Mouse (Mus musculus) intestine, embryonic 16.5 days (tissue): Measurements from ENCODE around the gene Lypd3. TPM values are rescaled to one million over a fixed set of nuclear protein-coding genes. Genes with fewer than 3 reads are reported as not detected.
"Not testable (repeated sequence)": the region's sequence is repeated elsewhere in the genome, so short reads cannot be mapped to it uniquely, and the experiment has no call there.

Experiments
- ATAC-seq: fragments of 200-750 bp; cut with Nextera tagmentation; 2 replicates; pipeline ENCODE4 v1.8.0; 2017; ENCODE audit warnings: moderate TSS enrichment, moderate library complexity
- H3K27ac ChIP-seq: fragments of 300-500 bp; sonication (generic); 2 replicates; pipeline ENCODE4 v1.5.1; 2014; ENCODE audit warnings: mild to moderate bottlenecking, low read length
- H3K27me3 ChIP-seq: fragments of 300-500 bp; sonication (generic); replicated peaks from 2 replicates; pipeline ENCODE4 v1.6.1; 2014; ENCODE audit warnings: low read length, control low read depth, mixed read lengths; ENCODE audit not compliant: control insufficient read depth, insufficient read depth
- H3K36me3 ChIP-seq: fragments of 300-500 bp; sonication (generic); 2 replicates; pipeline ENCODE4 v1.6.1; 2014; ENCODE audit warnings: low read length, control low read depth; ENCODE audit not compliant: control insufficient read depth, insufficient read depth
- H3K4me1 ChIP-seq: fragments of 300-500 bp; sonication (generic); 2 replicates; pipeline ENCODE4 v1.6.1; 2014; ENCODE audit warnings: low read length, control low read depth, mixed read lengths; ENCODE audit not compliant: control insufficient read depth, insufficient read depth
- H3K4me2 ChIP-seq: fragments of 300-500 bp; sonication (generic); 2 replicates; pipeline ENCODE4 v1.6.1; 2014; ENCODE audit warnings: low read depth, low read length, control low read depth
- H3K4me3 ChIP-seq: fragments of 300-500 bp; sonication (generic); 2 replicates; pipeline ENCODE4 v1.5.1; 2014; ENCODE audit warnings: mild to moderate bottlenecking, low read length
- H3K9ac ChIP-seq: fragments of 300-500 bp; sonication (generic); 2 replicates; pipeline ENCODE4 v1.6.1; 2014; ENCODE audit warnings: low read depth, low read length
- H3K9me3 ChIP-seq: fragments of 300-500 bp; sonication (generic); 2 replicates; pipeline ENCODE4 v1.6.1; 2016; ENCODE audit warnings: low read length, control low read depth; ENCODE audit not compliant: control insufficient read depth
- WGBS: fragments of 180-500 bp; shearing (Covaris S2); extraction: QIAGEN DNeasy Blood & Tissue Kit; methylation state at CpG from one replicate; pipeline ENCODE4 v1.1.7; 2014; 5-methylcytosine and 5-hydroxymethylcytosine counted together
- polyA plus RNA-seq: library from polyadenylated mRNA; unstranded; fragments of >200 nt; fragmentation: Nextera tagmentation; extraction: Ambion mirVana; gene quantifications from 2 replicates; pipeline ENCODE4 v1.2.1, GENCODE M21; 2015

Lypd3 gene
- polyA plus RNA-seq, 1 experiment from 2014 or later = 0.49 TPM

GRCm38 (mm10) chr7:24610879-24611494 is 25.4 kb upstream of the Lypd3 start:
- peaks cover 7% of the 10 kb centered on the region; the same call in 1 of the 2 replicates for H3K27me3 ChIP-seq
- under 1% methylated on average over 36 of the region's 36 CpGs for WGBS
- H3K27ac ChIP-seq = peak overlapping the region; percentile 89
- no peaks in the 10 kb centered on the region for H3K9me3 ChIP-seq
- peak overlapping the region; percentile 78 for H3K4me2 ChIP-seq
- H3K9ac ChIP-seq = peak overlapping the region; percentile 75
- peak overlapping the region; percentile 66 for H3K4me3 ChIP-seq
- peak; percentile 76 for ATAC-seq
- no peaks in the 10 kb centered on the region for H3K36me3 ChIP-seq
- peaks cover 23% of the 10 kb centered on the region for H3K4me1 ChIP-seq

- Histone ChIP-seq H3K9ac (peak overlapping the region; percentile 75), H3K27ac (no peak overlapping the region; the same call in 1 of the 2 replicates)
- ATAC-seq = no peak
Measured at GRCm38 (mm10) chr7:24611709-24612108, 24.6 kb upstream of the Lypd3 start.

GRCm38 (mm10) chr7:24612308-24612910 is 23.9 kb upstream of the Lypd3 start:
- 11% methylated on average over 27 of the region's 27 CpGs for WGBS

More at GRCm38 (mm10) chr7:24611709-24612108, 24.6 kb upstream of the Lypd3 start:
- WGBS = 16% methylated on average over 7 of the region's 7 CpGs
- H3K4me2 ChIP-seq = peak overlapping the region; percentile 78
- peaks cover 7% of the 10 kb centered on the region; the same call in 1 of the 2 replicates for H3K27me3 ChIP-seq
- peak overlapping the region; percentile 66 for H3K4me3 ChIP-seq
- H3K9me3 ChIP-seq = no peaks in the 10 kb centered on the region
- H3K36me3 ChIP-seq = no peaks in the 10 kb centered on the region
- peaks cover 23% of the 10 kb centered on the region for H3K4me1 ChIP-seq

GRCm38 (mm10) chr7:24614816-24615215 is 21.5 kb upstream of the Lypd3 start:
- WGBS = 70% methylated on average over 13 of the region's 13 CpGs
- no peak for ATAC-seq
- Histone ChIP-seq H3K4me2 (no peak overlapping the region), H3K27ac (no peak overlapping the region), H3K36me3 (0 out of 2 replicates have a peak, but pooled peaks cover 5% of the 10 kb centered on the region), H3K27me3 (peaks cover 7% of the 10 kb centered on the region; the same call in 1 of the 2 replicates), H3K4me1 (peaks cover 19% of the 10 kb centered on the region), H3K9me3 (no peaks in the 10 kb centered on the region), H3K9ac (no peak overlapping the region), H3K4me3 (no peak overlapping the region)

More at GRCm38 (mm10) chr7:24612308-24612910, 23.9 kb upstream of the Lypd3 start:
- peak overlapping the region; percentile 48 for H3K9ac ChIP-seq
- H3K27ac ChIP-seq = no peak overlapping the region
- peaks cover 7% of the 10 kb centered on the region; the same call in 1 of the 2 replicates for H3K27me3 ChIP-seq
- H3K9me3 ChIP-seq = no peaks in the 10 kb centered on the region
- H3K4me2 ChIP-seq = peak overlapping the region; percentile 54
- ATAC-seq = no peak
- H3K4me3 ChIP-seq = peak overlapping the region; percentile 40
- H3K4me1 ChIP-seq = peaks cover 23% of the 10 kb centered on the region
- no peaks in the 10 kb centered on the region for H3K36me3 ChIP-seq

- Histone ChIP-seq H3K27me3 (peaks cover 3% of the 10 kb centered on the region; the same call in 1 of the 2 replicates), H3K27ac (no peak overlapping the region), H3K9me3 (no peaks in the 10 kb centered on the region), H3K9ac (no peak overlapping the region), H3K4me2 (no peak overlapping the region), H3K4me1 (peaks cover under 1% of the 10 kb centered on the region; the same call in 1 of the 2 replicates), H3K36me3 (peaks cover 15% of the 10 kb centered on the region), H3K4me3 (no peak overlapping the region)
- no peak for ATAC-seq
- 71% methylated on average over 8 of the region's 8 CpGs for WGBS
Measured at GRCm38 (mm10) chr7:24617763-24618162, 18.6 kb upstream of the Lypd3 start.

GRCm38 (mm10) chr7:24618374-24618773 is 18.0 kb upstream of the Lypd3 start:
- H3K27ac ChIP-seq, H3K4me2 ChIP-seq, H3K4me1 ChIP-seq, H3K4me3 ChIP-seq, H3K9me3 ChIP-seq, H3K9ac ChIP-seq, ATAC-seq, H3K27me3 ChIP-seq: not testable (repeated sequence)
- peaks cover 15% of the 10 kb centered on the region for H3K36me3 ChIP-seq
- 88% methylated on average over 8 of the region's 8 CpGs for WGBS

GRCm38 (mm10) chr7:24619671-24620397 is 16.5 kb upstream of the Lypd3 start:
- Histone ChIP-seq H3K27me3 (no peaks in the 10 kb centered on the region), H3K4me1 (no peaks in the 10 kb centered on the region), H3K4me2 (no peak overlapping the region), H3K27ac (no peak overlapping the region), H3K4me3 (no peak overlapping the region), H3K36me3 (peaks cover 15% of the 10 kb centered on the region), H3K9ac (no peak overlapping the region), H3K9me3 (no peaks in the 10 kb centered on the region)
- no peak for ATAC-seq
- WGBS = 61% methylated on average over 13 of the region's 13 CpGs

GRCm38 (mm10) chr7:24621193-24621592 is 15.2 kb upstream of the Lypd3 start:
- H3K27ac ChIP-seq = no peak overlapping the region
- no peaks in the 10 kb centered on the region for H3K4me1 ChIP-seq
- WGBS = 86% methylated on average over 3 of the region's 3 CpGs
- no peak overlapping the region for H3K4me2 ChIP-seq
- no peak overlapping the region for H3K9ac ChIP-seq
- H3K4me3 ChIP-seq = no peak overlapping the region
- no peak for ATAC-seq
- peaks cover 15% of the 10 kb centered on the region for H3K36me3 ChIP-seq
- no peaks in the 10 kb centered on the region for H3K9me3 ChIP-seq
- H3K27me3 ChIP-seq = no peaks in the 10 kb centered on the region

- H3K4me1 ChIP-seq = no peaks in the 10 kb centered on the region
- peaks cover 15% of the 10 kb centered on the region for H3K36me3 ChIP-seq
- no peak overlapping the region for H3K4me2 ChIP-seq
- no peaks in the 10 kb centered on the region for H3K9me3 ChIP-seq
- no peak overlapping the region for H3K27ac ChIP-seq
- H3K4me3 ChIP-seq = no peak overlapping the region
- no peak overlapping the region for H3K9ac ChIP-seq
- WGBS = 83% methylated on average over 6 of the region's 6 CpGs
- no peaks in the 10 kb centered on the region for H3K27me3 ChIP-seq
- ATAC-seq = no peak
Measured at GRCm38 (mm10) chr7:24622967-24623366, 13.4 kb upstream of the Lypd3 start.
